Mouse (Mus musculus): ENCODE data around the gene Ctnnd2. TPM values are rescaled to one million over a fixed set of nuclear protein-coding genes. Genes with fewer than 3 reads are reported as not detected.

The Ctnnd2 gene
- total RNA-seq, 1 experiment from 2014 or later: 4.3 TPM

GRCm38 (mm10) chr15:30240881-30241280, 68.5 kb downstream of the Ctnnd2 start:
- no peak for DNase-seq

- no peak for DNase-seq
Observed at GRCm38 (mm10) chr15:30268822-30269221, 96.4 kb downstream of the Ctnnd2 start.

GRCm38 (mm10) chr15:30271141-30271572, 98.8 kb downstream of the Ctnnd2 start:
- no peak for DNase-seq

DNA sequence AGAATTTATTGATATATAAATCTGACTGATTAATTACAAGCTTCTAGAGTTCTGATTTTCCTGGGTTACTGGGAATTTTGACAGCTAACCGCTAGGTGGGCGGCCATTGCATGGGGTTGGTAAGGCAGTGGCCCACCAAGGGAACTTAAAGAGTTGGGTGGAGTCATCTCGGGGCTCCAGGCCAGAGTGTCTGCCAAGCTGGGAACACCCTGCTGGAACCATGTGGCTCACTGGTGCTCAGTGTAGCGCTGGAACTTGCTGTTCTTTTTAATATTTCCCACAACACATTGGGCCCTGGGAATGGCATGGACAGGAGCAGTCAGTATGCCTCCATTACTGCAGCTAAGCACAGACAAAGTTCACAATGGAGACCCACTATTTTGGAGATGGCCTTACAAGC, 99.9 kb downstream of the Ctnnd2 start:
- no peak for DNase-seq

DNA sequence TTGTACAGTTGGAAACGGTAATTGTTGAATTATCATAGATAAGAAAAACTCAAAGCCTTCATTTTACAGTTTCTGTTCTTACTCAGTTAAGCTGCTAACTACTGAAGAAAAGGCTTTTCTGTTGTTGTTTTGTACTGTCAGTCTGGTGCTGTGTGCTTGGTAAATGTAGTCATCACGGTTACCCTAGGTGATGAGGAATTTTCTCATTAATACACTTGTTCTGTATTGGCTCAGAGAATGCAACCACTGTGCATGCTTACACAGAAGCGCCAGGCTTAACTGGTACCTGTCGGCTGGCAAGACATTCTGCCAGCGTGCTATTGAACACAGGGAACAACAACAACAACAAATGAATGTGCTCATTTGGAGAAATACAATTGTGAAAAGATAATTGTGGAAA, 103.3 kb downstream of the Ctnnd2 start:
- no peak for DNase-seq

DNA sequence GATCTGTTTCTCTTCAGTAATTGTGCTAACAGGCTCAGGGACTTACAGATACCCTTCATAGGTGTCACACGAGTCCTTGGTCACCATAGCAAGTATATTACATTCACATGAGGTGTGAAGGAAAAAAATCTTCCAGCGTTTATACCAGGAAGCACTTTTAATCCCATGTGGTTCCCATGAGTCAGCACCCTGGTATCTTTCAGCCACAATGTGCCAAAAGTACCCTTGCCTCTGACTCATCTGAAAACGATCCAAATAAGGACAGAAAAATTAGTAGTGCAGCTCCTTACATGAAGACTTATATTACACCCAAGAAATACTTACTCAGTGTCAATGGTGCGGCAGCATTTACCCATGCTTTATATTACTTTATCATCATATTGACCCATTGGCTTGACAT, 104.3 kb downstream of the Ctnnd2 start:
- DNase-seq: no peak

DNA sequence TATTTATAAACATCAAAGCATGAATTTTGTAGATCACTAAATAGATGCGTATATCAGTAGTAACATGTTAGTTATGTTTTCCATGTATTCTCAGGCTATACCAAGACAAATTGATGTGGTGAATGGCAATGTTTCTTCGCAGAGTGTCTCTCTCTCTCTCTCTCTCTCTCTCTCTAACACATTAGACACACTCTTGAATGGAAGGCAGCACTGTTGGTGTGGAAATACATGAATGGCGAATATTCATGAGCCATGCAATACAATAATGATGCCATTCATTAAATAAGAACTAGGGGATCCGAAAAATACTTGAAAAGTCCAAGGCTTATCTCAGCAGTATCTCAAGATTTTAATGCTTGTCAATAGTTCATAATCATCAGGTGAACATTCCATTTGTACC, 106.2 kb downstream of the Ctnnd2 start:
- DNase-seq: no peak

- no peak for DNase-seq
Observed at GRCm38 (mm10) chr15:30285572-30286244, 113.3 kb downstream of the Ctnnd2 start.

GRCm38 (mm10) chr15:30286245-30286642, 113.9 kb downstream of the Ctnnd2 start:
- no peak for DNase-seq

GRCm38 (mm10) chr15:30302824-30303223, 130.4 kb downstream of the Ctnnd2 start:
- no peak for DNase-seq

GRCm38 (mm10) chr15:30306437-30306836, 134.0 kb downstream of the Ctnnd2 start:
- DNase-seq: no peak

DNA sequence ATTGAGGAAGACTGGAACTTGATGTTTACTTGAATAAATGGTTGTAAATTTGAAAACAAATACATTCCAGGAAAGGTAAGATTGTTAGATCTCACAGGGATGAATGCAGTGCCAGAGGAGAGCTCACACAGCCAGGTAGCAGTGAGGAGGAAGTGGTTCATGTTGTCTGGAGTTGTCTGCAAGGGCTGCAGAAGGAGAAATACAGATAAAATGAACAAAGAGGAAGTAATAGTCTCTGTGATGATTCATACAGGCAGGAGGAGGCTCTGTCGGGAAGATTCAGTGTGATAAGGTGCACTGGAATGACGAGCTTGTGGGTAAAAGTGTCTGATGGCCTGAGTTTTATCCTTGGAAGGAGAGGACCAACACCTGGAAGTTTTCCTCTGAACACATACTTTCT, 150.2 kb downstream of the Ctnnd2 start:
- DNase-seq: no peak

DNA sequence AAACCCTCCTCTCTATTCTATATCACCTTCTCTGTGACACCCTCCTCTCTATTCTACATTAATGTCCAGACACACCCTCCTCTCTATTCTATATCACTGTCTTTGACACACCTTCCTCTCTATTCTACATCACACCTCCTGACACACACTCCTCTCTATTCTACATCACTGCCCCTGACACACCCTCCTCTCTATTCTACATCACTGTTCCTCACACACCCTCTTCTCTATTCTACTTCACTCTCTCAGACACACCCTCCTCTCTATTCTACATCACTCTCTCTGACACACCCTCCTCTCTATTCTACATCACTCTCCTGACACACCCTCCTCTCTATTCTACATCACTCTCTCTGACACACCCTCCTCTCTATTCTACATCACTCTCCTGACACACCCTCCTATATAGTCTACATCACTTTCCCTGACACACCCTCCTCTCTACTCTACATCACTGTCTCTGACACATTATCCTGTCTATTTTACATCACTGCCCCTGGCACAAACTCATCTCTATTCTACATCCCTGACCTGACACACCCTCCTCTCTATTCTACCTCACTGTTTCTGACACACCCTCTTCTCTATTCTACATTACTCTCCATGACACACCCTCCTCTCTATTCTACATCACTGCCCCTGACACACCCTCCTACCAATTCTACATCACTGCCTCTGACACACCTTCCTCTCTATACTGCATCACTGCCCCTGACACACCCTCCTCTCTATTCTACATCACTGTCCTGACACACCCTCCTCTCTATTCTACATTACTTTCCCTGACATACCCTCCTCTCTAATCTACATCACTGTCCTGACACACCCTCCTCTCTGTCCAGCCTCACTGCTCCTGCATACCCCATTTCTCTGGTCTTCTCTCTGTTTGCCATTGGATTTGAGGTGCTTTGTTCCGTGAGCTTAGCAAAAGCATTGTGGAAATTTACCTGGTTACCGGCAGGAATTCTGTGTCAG, 161.2 kb downstream of the Ctnnd2 start:
- no peak for DNase-seq

DNA sequence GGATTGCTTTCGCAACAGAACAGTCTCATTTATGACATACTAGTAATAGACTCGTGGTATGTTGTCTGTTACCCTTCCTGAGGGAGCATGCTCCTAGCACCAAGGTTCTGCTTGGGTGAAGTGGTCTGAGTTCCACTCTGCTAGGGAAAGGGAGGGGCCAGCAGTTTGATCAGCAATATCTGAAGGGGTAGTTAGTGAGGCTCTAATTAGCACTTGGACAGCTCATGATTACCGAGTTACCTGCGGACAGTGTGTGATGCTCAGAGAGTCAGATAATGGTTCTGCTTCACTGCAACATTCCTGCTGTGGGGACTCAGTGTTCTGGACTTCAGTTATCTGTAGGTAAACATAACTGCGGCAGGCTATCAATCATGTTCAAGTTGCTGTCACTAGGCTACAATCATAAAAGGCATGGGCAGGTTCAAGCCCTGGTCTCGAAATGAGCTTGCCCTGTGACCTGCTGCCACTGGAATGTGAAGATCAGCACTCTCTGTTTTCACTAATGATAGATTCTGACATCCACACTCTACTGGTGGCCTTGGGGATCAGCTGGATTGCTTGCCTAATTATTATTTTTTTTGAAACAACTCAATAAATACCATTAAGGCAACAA, 166.3 kb downstream of the Ctnnd2 start:
- DNase-seq: no peak

- no peak for DNase-seq
Observed at GRCm38 (mm10) chr15:30345754-30346153, 173.4 kb downstream of the Ctnnd2 start.

- DNase-seq: no peak
Observed at GRCm38 (mm10) chr15:30364491-30364890, 192.1 kb downstream of the Ctnnd2 start.

DNA sequence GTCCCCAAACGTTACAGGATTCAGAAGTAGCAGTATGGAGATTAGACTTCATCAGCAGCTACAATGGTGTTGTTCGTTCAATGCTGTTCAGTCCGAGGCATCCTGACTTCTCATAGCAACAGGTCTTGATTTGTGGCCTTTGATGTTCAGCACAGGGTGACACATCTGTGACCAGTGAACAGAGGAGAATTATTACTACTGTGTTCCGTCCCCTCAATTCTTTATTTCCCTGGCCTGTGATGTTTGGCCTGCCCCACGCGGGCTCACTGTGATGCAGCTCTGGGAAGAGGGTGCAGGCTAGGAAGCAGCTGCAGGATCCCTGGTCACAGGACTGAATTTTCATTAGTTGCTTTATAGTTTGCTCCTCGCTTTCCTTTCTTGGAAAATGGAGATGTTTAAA, 197.6 kb downstream of the Ctnnd2 start:
- no peak for DNase-seq

GRCm38 (mm10) chr15:30371151-30371550, 198.8 kb downstream of the Ctnnd2 start:
- no peak for DNase-seq

DNA sequence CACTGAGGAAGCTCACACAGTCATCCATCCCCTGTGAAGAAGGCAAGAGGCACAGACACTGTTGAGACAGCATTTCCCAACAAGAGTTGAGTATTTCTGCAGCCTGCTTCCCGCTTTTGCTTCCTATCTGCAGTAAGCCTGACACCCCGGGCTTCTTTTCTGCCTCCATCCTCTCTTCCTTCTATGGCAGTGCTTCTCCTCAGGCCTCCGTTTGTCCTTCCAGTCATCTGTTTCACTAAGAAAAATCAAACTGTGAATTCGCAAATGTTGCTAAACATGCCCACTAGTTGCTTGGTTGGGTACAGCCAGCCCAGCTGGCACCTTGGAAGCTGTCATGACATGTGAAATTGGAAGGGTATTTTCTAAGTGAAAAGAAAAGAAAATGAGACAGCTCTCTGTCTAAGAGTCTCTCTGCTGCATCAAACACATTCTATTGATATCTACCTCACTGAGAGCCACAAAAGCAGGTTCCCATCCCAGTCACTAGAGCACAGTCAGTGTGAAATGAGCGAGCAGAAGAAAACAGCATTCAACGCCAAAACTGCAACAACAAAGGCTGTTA, 201.3 kb downstream of the Ctnnd2 start:
- no peak for DNase-seq

DNA sequence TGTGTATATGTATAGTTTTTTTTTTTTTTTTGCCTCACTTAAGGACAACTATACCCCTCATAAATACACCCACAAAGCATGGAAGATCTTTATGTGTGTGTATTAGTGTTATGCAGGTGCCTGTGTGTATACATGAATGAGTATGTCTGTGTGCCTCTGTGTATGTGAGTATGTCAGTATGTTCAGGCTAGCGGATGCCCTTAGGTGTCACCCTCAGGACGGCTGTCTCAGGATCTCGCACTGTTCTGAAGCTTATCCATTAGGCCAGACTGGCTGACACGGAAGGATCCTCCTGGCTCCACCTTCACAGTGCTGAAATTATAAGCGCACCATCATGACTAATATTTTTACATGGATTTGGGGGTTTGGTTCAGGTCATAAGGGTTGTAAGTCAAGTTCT, 202.5 kb downstream of the Ctnnd2 start:
- no peak for DNase-seq

- DNase-seq: no peak
Observed at GRCm38 (mm10) chr15:30383075-30383842, 210.9 kb downstream of the Ctnnd2 start.

DNA sequence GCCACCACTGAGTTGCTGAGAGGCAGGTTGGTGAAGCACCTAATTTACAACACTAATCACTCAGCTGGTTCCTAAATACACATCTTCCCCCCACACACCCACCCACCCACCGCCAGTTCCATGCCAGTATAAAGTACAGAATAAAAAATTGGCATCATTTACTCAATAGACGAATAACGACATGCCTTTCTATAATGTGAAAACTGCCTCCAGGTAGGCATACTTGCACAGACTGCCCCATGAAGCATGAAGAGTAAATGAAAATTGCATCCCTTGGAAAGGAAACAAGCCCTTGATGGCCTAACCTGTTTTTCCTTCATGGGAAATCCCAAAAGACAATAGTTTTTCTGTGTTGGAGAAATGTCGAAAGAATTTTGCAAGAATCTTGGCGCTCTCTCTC, 212.0 kb downstream of the Ctnnd2 start:
- DNase-seq: no peak
